Mouse (Mus musculus): Measurements from ENCODE around the gene Riox2.

GRCm38 (mm10) chr16:59497947-59498346 is 26.4 kb downstream of the Riox2 start:
- TF ChIP-seq CTCF (IDR thresholded peaks at IDR 0.05; ENCODE audit: insufficient read depth, low read depth, low read length) = no peak
- TF ChIP-seq POLR2A (IDR thresholded peaks at IDR 0.05; ENCODE audit: insufficient read depth, low read depth, low read length) = no peak
